Mouse (Mus musculus) skeletal muscle tissue, postnatal 0 days (tissue): ENCODE measurements around the gene Gm49392. TPM values are rescaled to one million over a fixed set of nuclear protein-coding genes. Genes with fewer than 3 reads are reported as not detected.

ENCODE experiments used
- polyA plus RNA-seq: library from polyadenylated mRNA; unstranded; fragments of >200 nt; fragmentation: Nextera tagmentation; extraction: Ambion mirVana; gene quantifications from 2 replicates; pipeline ENCODE4 v1.2.1, GENCODE M21; 2015

Gm49392 gene
- polyA plus RNA-seq, result 0.57 and 0.59 TPM in 2 replicates

DNA sequence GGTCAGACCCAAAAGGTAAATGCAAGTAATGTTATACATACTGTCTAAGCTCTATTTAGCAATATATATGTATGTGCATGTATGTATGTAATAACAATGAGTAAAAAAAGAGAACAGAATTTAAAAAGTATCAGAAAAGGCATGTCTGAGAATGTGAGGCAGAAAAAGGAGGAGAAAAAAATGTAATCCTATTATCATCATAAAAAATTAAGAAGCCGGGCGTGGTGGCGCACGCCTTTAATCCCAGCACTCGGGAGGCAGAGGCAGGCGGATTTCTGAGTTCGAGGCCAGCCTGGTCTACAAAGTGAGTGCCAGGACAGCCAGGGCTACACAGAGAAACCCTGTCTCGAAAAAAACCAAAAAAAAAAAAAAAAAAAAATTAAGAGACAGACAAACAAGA, at the start of gene Gm49392:
Gene Gm49392, minus strand, starts transcription at position 101 of the 400 bp plus-strand sequence.

DNA sequence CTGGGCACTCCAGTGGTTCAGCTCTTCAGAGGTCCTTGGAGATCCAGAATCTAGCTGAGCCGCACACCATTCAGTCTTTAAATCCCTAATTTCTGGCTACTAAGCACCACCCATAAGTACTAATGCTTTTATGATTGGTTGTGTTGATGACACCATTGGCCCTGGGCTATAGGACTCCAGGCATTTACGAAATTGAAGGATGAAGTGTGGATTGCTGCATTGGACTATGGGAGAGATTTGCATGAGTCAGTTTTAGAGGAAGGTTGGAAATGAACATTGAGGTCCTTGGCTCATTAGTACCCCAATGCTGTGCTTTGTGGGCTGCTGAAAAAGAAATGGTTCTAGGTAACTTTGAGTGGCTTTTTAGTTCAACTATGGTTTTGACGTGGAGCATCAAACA, 45.2 kb upstream of the Gm49392 start, which contains the start of gene Tpbpa:
Gene Tpbpa, minus strand, starts transcription at position 101 of the 400 bp plus-strand sequence.

DNA sequence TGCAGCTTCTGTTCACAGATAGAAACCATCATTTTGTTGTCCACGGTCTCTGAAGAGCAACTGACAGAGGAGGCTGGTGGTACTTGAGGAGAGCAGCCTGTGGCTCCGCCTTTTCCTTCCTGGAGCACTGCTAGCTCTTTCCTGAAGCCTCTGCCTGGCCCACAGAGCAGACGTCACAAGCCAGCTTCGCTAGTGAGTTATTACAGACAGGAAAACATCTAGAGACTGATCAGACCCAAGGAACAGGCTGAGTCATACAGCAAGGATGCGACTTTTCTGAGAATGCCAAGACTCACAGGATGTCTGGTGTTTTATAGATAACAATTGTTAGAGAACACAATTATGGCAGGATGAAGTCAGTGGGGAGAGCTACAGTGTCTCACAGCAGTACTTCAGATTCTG, 39.8 kb upstream of the Gm49392 start, which contains the start of the genes Gm49391 and Ctla2a:
Gene Gm49391, minus strand, starts transcription at position 72 of the 402 bp plus-strand sequence.
Gene Ctla2a, minus strand, starts transcription at position 126 of the 402 bp plus-strand sequence.

DNA sequence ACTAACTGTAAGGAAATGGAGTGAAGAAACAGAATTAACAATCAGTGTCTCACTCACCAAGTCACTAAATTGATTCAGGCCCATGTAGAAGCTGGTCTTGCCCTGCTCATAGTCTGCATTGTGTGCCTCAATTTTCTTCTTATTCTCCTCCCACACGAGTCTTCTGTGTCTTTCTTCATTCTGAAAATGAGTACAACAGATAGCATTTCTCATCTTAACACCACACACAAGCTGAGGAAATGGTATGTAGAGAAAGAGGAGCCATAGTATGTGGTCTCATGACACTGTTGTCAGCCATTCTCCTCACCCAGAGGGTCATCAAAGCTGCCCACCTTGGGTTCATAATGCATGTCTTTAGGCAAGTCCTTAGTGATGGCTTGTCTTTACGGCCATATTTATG, 38.8 kb upstream of the Gm49392 start, which contains the start of gene Gm49393:
Gene Gm49393, minus strand, starts transcription at position 101 of the 400 bp plus-strand sequence.

DNA sequence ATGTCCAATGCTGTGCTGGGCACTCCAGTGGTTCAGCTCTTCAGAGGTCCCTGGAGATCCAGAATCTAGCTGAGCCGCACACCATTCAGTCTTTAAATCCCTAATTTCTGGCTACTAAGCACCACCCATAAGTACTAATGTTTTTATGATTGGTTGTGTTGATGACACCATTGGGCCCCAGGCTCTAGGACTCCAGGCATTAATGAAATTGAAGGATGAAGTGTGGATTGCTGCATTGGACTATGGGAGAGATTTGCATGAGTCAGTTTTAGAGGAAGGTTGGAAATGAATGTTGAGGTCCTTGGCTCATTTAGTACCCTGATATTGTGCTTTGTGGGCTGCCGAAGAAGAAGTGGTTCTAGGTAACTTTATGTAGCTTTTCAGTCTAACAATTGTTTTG, 8.1 kb upstream of the Gm49392 start, which contains the start of gene Tpbpb:
Gene Tpbpb, minus strand, starts transcription at position 101 of the 400 bp plus-strand sequence.

DNA sequence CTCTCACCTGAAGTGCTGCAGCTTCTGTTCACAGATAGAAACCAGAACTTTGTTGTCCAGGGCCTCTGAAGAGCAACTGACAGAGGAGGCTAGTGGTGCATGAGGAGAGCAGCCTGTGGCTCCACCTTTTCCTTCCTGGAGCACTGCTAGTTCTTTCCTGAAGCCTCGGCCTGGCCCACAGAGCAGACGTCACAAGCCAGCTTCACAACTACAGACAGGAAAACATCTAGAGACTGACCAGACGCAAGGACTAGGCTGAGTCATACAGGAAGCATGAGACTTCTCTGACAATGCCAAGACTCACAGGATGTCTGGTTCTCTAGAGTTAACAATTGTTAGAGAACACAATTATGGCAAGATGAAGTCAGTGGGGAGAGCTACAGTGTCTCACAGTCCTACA, 634 bp upstream of the Gm49392 start, which contains the start of gene Ctla2b:
Gene Ctla2b, minus strand, starts transcription at position 120 of the 400 bp plus-strand sequence.

DNA sequence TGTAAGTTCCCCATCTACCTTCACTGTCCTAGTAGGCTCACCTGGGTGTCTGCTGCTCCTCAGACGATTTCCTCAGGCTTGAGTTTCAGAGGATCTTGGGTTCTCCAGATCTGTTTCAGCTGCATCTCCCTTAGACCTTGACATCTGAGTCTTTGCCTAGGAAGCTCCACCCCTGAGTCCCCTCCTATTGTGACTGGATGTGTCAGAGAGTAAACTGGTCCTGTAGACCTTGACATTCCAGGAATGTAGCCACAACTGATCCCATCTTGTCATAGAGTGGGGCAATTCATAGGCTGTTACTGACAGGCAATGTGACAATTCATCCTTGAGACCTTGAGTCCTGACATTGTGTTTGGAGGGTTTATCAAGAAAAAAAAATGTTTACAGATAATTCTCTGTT, 32.4 kb downstream of the Gm49392 start, which contains the start of gene 4930486L24Rik:
Gene 4930486L24Rik, minus strand, starts transcription at position 195 of the 400 bp plus-strand sequence.

DNA sequence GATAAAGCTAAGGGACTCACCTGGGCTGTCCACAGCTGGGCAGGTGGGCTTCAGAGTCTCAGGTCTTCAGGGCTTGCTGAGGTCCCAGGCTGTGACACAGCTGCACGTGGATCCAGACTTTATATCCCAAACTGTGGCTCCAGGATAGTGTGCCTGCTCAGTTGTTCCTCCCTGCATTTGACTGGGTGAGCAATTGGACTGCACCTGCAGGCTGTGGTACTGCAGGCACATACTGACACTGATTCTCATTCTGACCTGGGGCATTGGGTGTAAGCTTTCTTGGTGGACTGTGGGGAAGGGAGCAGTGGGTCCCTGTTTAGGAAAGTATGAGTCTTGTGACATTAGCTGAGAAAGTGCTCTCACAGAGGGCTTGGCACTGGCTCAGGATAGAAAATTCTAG, 93.9 kb downstream of the Gm49392 start, which contains the start of gene Ctsll3:
Gene Ctsll3, minus strand, starts transcription at position 101 of the 400 bp plus-strand sequence.

Other genes with a start within 250 kb of the Gm49392 start
- gene BC051665, start 110.5 kb downstream of the Gm49392 start, polyA plus RNA-seq, result not detected in 2 replicates
- not detected in 2 replicates for gene Ctsll3, start 94.0 kb downstream of the Gm49392 start, polyA plus RNA-seq
- gene 4930486L24Rik, start 32.4 kb downstream of the Gm49392 start, polyA plus RNA-seq, result not detected in 2 replicates
- gene Ctla2b, start 553 bp upstream of the Gm49392 start, polyA plus RNA-seq, result 6.8 and 9.2 TPM in 2 replicates
- not detected in 2 replicates for gene Tpbpb, start 8.0 kb upstream of the Gm49392 start, polyA plus RNA-seq
- not detected in 2 replicates for gene Gm49393, start 38.7 kb upstream of the Gm49392 start, polyA plus RNA-seq
- gene Gm49391, start 39.7 kb upstream of the Gm49392 start, polyA plus RNA-seq, result 2.8 and 3.1 TPM in 2 replicates
- 62.3 and 63.6 TPM in 2 replicates for gene Ctla2a, start 39.7 kb upstream of the Gm49392 start, polyA plus RNA-seq
- not detected in 2 replicates for gene Tpbpa, start 45.1 kb upstream of the Gm49392 start, polyA plus RNA-seq
- 0.71 and 0.95 TPM in 2 replicates for gene Ctsj, start 109.1 kb upstream of the Gm49392 start, polyA plus RNA-seq
- 0.21 TPM in 1 of 2 replicates, not detected in the other for gene Ctsq, start 143.7 kb upstream of the Gm49392 start, polyA plus RNA-seq